Mouse (Mus musculus) kidney, embryonic 15.5 days (tissue): ENCODE results near the gene Adk. TPM values are rescaled to one million over a fixed set of nuclear protein-coding genes. Genes with fewer than 3 reads are reported as not detected.

Source experiments
- ATAC-seq: fragments of 200-750 bp; cut with Nextera tagmentation; replicated peaks from 2 replicates; pipeline ENCODE4 v1.8.0; 2017; ENCODE audit warnings: moderate TSS enrichment; ENCODE audit not compliant: low FRiP score
- H3K27ac ChIP-seq: fragments of 300-500 bp; sonication (generic); 2 replicates; pipeline ENCODE4 v1.5.1; 2015; ENCODE audit warnings: mild to moderate bottlenecking, inconsistent platforms
- H3K27me3 ChIP-seq: fragments of 300-500 bp; sonication (generic); 2 replicates; pipeline ENCODE4 v1.6.1; 2015; ENCODE audit warnings: inconsistent platforms
- H3K36me3 ChIP-seq: fragments of 300-500 bp; sonication (generic); 2 replicates; pipeline ENCODE4 v1.6.1; 2015; ENCODE audit warnings: inconsistent platforms
- H3K4me1 ChIP-seq: fragments of 300-500 bp; sonication (generic); 2 replicates; pipeline ENCODE4 v1.6.1; 2015; ENCODE audit warnings: inconsistent platforms
- H3K4me2 ChIP-seq: fragments of 300-500 bp; sonication (generic); 2 replicates; pipeline ENCODE4 v1.6.1; 2015; ENCODE audit warnings: moderate library complexity, mild to moderate bottlenecking, inconsistent platforms
- H3K4me3 ChIP-seq: fragments of 300-500 bp; sonication (generic); replicated peaks from 2 replicates; pipeline ENCODE4 v1.5.1; 2015; ENCODE audit warnings: mild to moderate bottlenecking, inconsistent platforms
- H3K9ac ChIP-seq: fragments of 300-500 bp; sonication (generic); 2 replicates; pipeline ENCODE4 v1.6.1; 2015; ENCODE audit warnings: mild to moderate bottlenecking, inconsistent platforms
- H3K9me3 ChIP-seq: fragments of 300-500 bp; sonication (generic); replicated peaks from 2 replicates; pipeline ENCODE4 v1.6.1; 2016; ENCODE audit warnings: inconsistent platforms
- WGBS: fragments of 180-500 bp; shearing (Covaris S2); methylation state at CpG from one replicate; pipeline ENCODE4 v1.1.7; 2015; ENCODE audit warnings: mixed read lengths; 5-methylcytosine and 5-hydroxymethylcytosine counted together
- polyA plus RNA-seq: library from polyadenylated mRNA; unstranded; fragments of >200 nt; fragmentation: Nextera tagmentation; extraction: Ambion mirVana; gene quantifications from 2 replicates; pipeline ENCODE4 v1.2.1, GENCODE M21; 2015

Adk gene
- polyA plus RNA-seq, 1 experiment from 2014 or later, result 156 TPM

DNA sequence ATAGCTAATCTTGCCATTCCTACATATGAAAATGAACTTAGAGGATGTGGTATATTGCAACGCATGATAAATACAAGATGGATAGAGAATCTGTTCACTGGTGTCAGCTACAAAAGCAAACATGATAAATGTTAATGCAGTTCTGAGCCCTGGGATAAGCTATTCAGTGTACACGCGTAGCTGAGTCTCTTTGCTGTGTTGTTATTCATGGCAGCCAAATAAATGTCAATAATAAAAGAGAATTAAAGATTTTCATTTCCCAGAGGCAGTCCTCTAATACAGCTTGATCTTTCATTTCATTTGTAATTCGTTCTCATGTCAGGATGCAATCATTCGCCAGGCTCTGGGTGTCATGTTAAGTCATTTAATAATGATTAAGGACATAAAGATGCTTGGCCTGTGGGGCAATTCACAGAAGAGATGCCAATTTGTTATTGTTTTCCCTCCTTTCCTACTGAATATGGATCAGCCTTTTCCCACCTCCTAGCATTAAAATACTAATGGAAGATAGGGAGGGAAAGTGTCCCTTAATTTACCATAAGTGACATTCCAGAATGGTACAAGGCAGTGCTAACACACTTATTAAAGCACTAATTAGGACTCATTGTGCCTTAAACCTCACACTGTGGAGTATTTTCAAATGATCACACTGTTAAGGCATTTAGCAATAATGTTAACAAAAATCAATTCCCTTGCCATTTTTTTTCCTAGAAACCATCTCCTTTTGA lies 331.5 kb downstream of the Adk start:
- Histone ChIP-seq H3K27me3 (no peaks in the 10 kb centered on the region), H3K9me3 (no peaks in the 10 kb centered on the region), H3K27ac (no peak overlapping the region), H3K9ac (no peak overlapping the region), H3K4me2 (no peak overlapping the region), H3K4me3 (no peak overlapping the region), H3K36me3 (peaks cover 8% of the 10 kb centered on the region; the same call in 1 of the 2 replicates), H3K4me1 (0 out of 2 replicates have a peak, but pooled peaks cover 3% of the 10 kb centered on the region)
- 90% methylated on average over 5 of the region's 5 CpGs for WGBS
- no peak for ATAC-seq

DNA sequence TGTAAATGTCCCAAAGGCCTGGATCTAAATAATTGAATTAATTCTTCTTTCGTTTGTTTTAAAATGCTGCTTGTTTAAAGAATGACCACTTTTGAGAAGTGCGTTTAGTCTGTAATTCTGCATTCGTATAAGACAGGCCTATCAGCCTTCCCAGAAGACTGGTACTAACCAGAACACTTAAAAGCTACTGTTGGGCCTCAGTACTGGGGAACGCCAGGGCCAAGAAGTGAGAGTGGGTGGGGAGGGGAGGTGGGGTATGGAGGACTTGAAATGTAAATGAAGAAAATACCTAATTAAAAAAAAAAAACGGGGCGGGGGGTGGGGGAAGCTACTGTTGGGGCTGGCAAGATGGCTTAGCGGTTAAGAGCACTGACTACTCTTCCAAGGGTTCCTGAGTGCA lies 347.1 kb downstream of the Adk start:
- no peak for ATAC-seq
- no peaks in the 10 kb centered on the region for H3K9me3 ChIP-seq
- H3K36me3 ChIP-seq, result no peaks in the 10 kb centered on the region
- no peak overlapping the region for H3K4me2 ChIP-seq
- H3K4me1 ChIP-seq, result peaks cover 5% of the 10 kb centered on the region; the same call in 1 of the 2 replicates
- H3K27ac ChIP-seq, result no peak overlapping the region
- H3K4me3 ChIP-seq, result no peak overlapping the region
- no peak overlapping the region for H3K9ac ChIP-seq
- WGBS, result 92% methylated on average over 7 of the region's 7 CpGs
- no peaks in the 10 kb centered on the region for H3K27me3 ChIP-seq

DNA sequence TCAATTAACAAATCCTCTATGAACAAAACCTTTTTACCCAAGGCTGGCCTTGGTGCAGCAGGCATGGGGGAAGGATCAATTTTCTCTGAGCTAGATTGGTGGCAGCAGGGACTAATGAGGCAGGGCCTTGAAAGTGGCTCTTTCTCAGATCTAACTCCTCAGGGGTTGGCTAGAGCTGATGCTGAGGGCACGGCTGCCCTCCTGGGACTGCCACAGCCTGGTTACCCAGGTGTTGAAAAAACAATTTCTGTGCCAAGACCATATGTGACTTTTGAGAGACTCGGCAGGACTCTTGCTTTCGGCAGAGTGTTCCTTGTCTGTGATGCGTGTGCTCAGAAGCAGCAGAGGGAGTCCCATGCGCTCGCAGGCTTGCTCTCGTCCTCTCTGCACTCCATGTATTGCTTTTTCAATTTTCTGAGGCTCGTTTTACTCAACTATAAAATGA lies 349.8 kb downstream of the Adk start:
- 52% methylated on average over 8 of the region's 8 CpGs for WGBS
- Histone ChIP-seq H3K4me1 (peaks cover 5% of the 10 kb centered on the region; the same call in 1 of the 2 replicates), H3K27ac (no peak overlapping the region), H3K4me2 (no peak overlapping the region), H3K27me3 (no peaks in the 10 kb centered on the region), H3K36me3 (no peaks in the 10 kb centered on the region), H3K4me3 (no peak overlapping the region), H3K9ac (no peak overlapping the region), H3K9me3 (no peaks in the 10 kb centered on the region)
- ATAC-seq, result no peak

DNA sequence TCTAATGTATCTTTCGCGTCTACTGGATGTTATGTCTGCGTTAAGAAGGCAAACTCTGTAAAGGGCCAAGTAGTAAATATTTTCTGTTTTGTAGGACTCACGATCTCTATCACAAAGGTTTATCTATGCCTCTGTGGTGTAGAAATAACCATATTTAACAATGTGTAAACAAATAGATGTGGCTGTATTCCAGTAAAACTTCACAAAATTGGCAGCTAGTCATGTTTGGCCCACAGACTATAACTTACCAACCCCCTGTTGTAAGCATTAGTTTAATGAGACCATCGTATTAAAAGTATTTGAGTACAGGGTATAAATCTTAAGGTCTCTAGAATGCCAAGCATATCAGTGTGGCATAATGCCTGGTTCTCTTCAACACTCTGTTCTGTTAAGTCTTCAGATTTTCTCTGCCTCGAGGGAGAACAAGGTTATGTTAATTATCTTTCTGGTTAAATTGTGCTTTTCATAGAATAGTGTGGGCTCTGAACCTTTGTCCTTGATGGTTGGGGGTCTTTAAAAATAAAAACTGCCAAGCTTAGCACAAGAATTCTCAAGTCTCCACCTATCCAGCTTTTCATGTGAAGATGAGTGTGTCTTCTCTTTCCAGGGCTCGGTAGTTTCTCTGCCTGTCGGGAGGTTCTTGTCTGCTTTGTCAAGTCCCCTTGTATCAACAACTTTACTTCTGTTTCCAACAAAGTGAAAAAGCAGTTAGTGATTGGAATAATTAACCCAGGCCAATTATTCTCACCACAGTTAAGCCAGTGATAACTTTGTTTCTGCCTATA lies 350.4 kb downstream of the Adk start:
- 63% methylated on average over 8 of the region's 8 CpGs for WGBS
- Histone ChIP-seq H3K27me3 (no peaks in the 10 kb centered on the region), H3K4me3 (no peak overlapping the region), H3K27ac (no peak overlapping the region), H3K36me3 (no peaks in the 10 kb centered on the region), H3K9ac (no peak overlapping the region), H3K4me2 (no peak overlapping the region), H3K4me1 (peaks cover 5% of the 10 kb centered on the region; the same call in 1 of the 2 replicates), H3K9me3 (no peaks in the 10 kb centered on the region)
- no peak for ATAC-seq

DNA sequence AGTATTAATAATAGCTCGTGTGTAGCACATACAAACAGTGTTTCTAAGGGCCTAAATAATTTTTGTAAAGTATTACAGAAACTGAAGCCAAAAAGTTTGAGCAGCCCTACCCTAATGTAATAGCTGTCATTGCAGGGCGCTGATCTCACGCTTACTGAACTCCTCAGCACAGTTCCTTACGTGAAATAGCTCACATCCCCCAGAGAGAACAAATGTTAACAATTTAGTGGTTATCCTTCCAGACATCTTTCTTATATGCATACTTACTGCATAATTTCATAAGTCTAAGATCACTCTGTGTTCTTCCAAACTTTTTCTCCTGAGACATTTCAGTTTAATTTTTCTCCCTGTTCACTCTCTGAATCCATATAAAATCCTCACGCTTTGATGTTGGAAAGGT lies 354.6 kb downstream of the Adk start:
- Histone ChIP-seq H3K27ac (no peak overlapping the region), H3K27me3 (no peaks in the 10 kb centered on the region), H3K36me3 (no peaks in the 10 kb centered on the region), H3K9me3 (no peaks in the 10 kb centered on the region), H3K4me1 (peaks cover 4% of the 10 kb centered on the region; the same call in 1 of the 2 replicates), H3K9ac (no peak overlapping the region), H3K4me2 (no peak overlapping the region), H3K4me3 (no peak overlapping the region)
- WGBS, result 89% methylated on average over 5 of the region's 5 CpGs
- no peak for ATAC-seq

DNA sequence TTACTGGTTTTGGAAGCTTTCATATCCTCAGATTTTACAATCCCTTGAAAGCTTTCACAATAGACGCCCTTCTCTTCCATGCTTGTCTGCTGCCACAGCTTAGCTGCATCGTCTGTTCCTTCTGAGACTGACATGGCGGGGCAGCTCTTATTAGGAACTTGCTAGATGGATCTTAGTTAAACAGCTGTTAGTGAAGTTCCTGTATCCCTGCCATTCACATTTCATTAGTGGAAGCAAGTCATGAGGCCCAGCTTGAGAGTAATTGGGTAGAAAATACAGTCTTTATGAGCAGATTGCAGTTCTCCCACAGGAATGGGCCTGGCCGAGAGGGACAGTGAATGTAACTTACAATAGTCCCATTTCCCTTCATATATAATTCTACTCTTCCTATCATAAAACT lies 356.5 kb downstream of the Adk start:
- H3K27me3 ChIP-seq, result no peaks in the 10 kb centered on the region
- ATAC-seq, result no peak
- no peaks in the 10 kb centered on the region for H3K4me1 ChIP-seq
- 80% methylated on average over 4 of the region's 4 CpGs for WGBS
- no peak overlapping the region for H3K4me2 ChIP-seq
- no peak overlapping the region for H3K27ac ChIP-seq
- no peaks in the 10 kb centered on the region for H3K36me3 ChIP-seq
- H3K4me3 ChIP-seq, result no peak overlapping the region
- H3K9ac ChIP-seq, result no peak overlapping the region
- H3K9me3 ChIP-seq, result no peaks in the 10 kb centered on the region

DNA sequence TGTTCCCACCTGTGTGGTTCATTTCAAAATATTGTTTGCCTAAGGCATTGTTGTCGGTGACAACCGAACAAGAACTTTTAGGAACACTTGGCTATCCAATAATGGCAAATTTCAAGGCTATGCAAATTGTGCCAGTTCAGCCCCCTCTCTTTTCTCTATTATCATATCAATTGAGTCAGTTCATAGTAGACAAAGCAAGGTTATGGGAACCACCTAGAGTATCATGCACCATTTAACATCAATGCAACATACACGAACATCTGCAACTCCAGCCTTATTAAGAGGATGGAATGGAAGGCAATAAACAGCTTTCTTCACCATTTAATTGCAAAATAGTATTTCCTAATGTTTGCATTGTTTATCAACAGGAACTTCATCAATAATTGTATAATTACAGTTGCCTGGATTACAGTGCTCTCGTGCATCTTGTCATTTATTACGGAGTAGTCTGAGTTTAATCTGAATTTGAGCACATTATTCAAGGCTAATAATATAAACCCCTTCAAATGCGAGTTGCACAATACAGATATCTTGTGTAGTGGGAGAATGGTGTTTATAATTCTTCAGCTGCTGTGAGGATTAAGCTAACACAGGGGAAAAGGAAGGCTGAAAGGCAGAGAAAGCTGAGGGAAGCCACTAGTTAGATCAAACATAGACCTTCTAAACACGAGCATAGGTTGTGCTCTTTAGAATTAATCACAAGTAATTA lies 358.5 kb downstream of the Adk start:
- Histone ChIP-seq H3K4me3 (no peak overlapping the region), H3K9me3 (no peaks in the 10 kb centered on the region), H3K27ac (no peak overlapping the region), H3K9ac (no peak overlapping the region), H3K27me3 (no peaks in the 10 kb centered on the region), H3K4me2 (no peak overlapping the region), H3K36me3 (no peaks in the 10 kb centered on the region), H3K4me1 (no peaks in the 10 kb centered on the region)
- no peak for ATAC-seq
- 83% methylated on average over 7 of the region's 7 CpGs for WGBS

DNA sequence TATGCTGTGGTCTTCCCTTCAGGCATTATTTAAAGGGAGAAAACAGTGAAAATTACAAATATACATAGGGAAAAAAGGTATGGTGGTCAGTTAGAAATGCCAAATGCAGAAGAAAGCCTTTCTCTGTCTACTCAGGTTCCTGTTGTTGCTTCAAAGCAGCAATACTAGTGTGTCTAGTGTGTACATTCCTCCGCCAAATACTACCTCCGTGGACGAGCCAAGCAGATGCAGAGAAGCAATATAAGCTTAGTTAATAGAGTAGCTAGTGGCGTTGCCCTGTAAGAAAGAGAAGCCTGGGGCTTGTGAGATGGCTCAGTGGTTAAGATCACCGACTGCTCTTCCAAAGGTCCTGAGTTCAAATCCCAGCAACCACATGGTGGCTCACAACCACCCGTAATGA lies 359.1 kb downstream of the Adk start:
- Histone ChIP-seq H3K27me3 (no peaks in the 10 kb centered on the region), H3K9me3 (no peaks in the 10 kb centered on the region), H3K27ac (no peak overlapping the region), H3K9ac (no peak overlapping the region), H3K4me2 (no peak overlapping the region), H3K4me3 (no peak overlapping the region), H3K4me1 (no peaks in the 10 kb centered on the region), H3K36me3 (no peaks in the 10 kb centered on the region)
- WGBS, result 91% methylated on average over 6 of the region's 6 CpGs
- ATAC-seq, result no peak

DNA sequence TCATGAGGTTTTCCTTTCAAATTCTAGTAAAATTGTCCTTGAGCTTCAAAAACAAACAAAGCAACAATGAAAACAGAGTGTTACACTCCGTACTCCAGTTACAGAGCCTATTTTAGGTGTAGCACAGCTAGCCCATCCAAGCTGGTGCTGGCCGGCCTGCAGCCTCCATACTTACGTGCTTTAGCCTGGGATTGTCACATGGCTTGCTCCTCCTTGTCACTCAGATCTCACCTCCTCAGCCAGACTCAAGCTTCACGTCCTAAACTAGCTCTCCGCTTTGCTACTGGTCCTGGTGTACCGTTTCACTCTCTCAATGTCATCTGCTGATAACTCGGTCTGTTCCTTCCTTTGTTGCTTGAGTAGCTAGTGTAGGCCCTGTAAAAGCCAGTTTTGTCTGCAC lies 366.0 kb downstream of the Adk start:
- Histone ChIP-seq H3K9me3 (no peaks in the 10 kb centered on the region), H3K27ac (no peak overlapping the region), H3K4me3 (no peak overlapping the region), H3K4me1 (0 out of 2 replicates have a peak, but pooled peaks cover 3% of the 10 kb centered on the region), H3K4me2 (no peak overlapping the region), H3K36me3 (no peaks in the 10 kb centered on the region), H3K9ac (no peak overlapping the region), H3K27me3 (no peaks in the 10 kb centered on the region)
- 81% methylated on average over 7 of the region's 7 CpGs for WGBS
- no peak for ATAC-seq

DNA sequence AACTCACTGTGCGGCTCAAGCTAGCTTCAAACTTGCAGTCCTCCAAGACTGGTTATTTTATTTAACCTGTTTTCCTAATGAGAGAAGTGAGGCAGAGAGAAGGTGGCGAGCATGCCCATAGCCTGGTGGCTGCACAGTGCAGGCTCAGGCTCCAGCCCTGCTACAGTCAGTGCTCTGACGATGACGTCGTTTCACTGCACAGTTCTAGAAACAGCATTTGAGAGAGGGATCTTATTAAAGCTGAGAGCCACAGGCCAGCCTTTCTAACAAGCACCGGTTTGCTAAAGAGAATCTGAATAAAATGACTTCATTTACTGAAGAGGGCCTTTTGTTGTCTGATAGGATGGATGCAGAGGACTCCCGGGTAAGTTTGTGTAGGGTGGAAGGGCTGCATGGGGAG lies 375.0 kb downstream of the Adk start:
- H3K4me1 ChIP-seq, result 0 out of 2 replicates have a peak, but pooled peaks cover 3% of the 10 kb centered on the region
- no peak for ATAC-seq
- H3K4me2 ChIP-seq, result no peak overlapping the region
- peaks cover 6% of the 10 kb centered on the region; the same call in 1 of the 2 replicates for H3K36me3 ChIP-seq
- no peaks in the 10 kb centered on the region for H3K9me3 ChIP-seq
- no peak overlapping the region for H3K4me3 ChIP-seq
- 86% methylated on average over 7 of the region's 7 CpGs for whole genome bisulfite sequencing
- H3K9ac ChIP-seq, result no peak overlapping the region
- H3K27ac ChIP-seq, result no peak overlapping the region
- no peaks in the 10 kb centered on the region for H3K27me3 ChIP-seq

DNA sequence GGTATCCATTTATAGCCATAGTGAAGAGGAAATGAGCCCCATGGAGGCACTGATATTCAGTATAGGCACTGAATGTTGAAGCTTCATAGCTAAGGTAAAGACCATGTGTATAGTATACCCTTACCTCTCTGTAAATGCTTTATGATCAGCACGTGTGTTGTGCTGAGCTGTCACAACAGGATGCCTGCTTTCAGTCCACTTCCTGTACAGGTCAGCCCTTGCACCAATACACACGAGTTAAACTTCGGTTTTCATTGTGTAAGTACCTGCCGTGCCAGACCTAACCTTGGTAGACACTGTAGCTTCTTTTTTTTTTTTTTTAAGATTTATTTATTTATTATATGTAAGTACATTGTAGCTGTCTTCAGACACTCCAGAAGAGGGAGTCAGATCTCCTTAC lies 381.0 kb downstream of the Adk start:
- peaks cover 4% of the 10 kb centered on the region; the same call in 1 of the 2 replicates for H3K4me1 ChIP-seq
- H3K36me3 ChIP-seq, result no peaks in the 10 kb centered on the region
- H3K27ac ChIP-seq, result no peak overlapping the region
- H3K9me3 ChIP-seq, result no peaks in the 10 kb centered on the region
- no peak for ATAC-seq
- no peak overlapping the region for H3K4me2 ChIP-seq
- no peaks in the 10 kb centered on the region for H3K27me3 ChIP-seq
- 73% methylated on average over 4 of the region's 4 CpGs for WGBS
- H3K4me3 ChIP-seq, result no peak overlapping the region
- H3K9ac ChIP-seq, result no peak overlapping the region

DNA sequence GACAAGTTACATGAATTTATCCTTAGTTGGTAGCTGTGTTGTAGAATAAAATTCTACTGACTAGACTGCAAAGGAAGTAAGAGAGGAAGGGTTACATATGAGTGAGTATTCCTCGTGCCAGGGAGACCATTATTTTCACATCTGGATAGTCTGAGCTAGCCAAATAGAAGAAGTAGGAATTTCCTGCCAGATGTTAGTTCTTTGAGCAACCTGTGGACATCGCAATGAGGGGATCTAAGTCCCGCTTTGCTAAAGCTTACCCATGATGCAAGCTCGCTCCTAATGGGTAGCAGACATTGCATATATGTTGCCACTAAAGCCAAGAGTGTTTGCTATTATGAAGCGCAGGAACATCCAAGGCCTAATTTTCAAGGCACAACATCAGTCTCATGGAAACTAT lies 381.6 kb downstream of the Adk start:
- no peaks in the 10 kb centered on the region for H3K36me3 ChIP-seq
- no peak for ATAC-seq
- no peak overlapping the region for H3K4me2 ChIP-seq
- H3K9me3 ChIP-seq, result no peaks in the 10 kb centered on the region
- H3K4me1 ChIP-seq, result peaks cover 4% of the 10 kb centered on the region; the same call in 1 of the 2 replicates
- H3K27me3 ChIP-seq, result no peaks in the 10 kb centered on the region
- WGBS, result 83% methylated on average over 5 of the region's 5 CpGs
- no peak overlapping the region for H3K27ac ChIP-seq
- no peak overlapping the region for H3K9ac ChIP-seq
- no peak overlapping the region for H3K4me3 ChIP-seq
